Comparison of ENCODE assay signal across 11 mouse cellular contexts in the genomic region with DNA sequence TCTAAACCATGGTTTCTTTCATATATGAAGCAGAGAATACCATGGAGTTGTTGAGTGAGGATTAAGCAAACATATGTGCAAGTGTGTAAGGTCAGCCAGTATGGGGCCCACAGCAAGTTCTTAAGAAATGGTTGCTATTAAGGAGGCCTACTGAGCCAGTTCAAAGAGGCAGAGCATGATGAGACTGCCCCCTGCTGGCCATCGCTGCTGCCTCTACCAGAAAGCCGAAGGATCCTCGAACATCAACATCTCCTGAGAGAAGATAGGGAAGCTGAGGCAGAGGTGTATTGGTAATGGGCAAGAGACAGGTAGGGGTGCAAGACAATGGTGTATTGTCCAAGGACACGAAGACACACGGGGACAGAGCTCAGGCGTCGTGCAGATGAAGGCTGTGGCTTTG. TPM values are rescaled to one million over a fixed set of nuclear protein-coding genes. Genes with fewer than 3 reads are reported as not detected.
DNase-seq lines count a peak whose midpoint lies in the region; ATAC-seq lines count a peak whose summit lies in the region.
"Had no signal": no experiment of that assay in that cellular context is flagged by ENCODE, and none has a peak within 500 bp of the region (broad histone marks: within the 10 kb centered on the region; RNA-seq: fewer than 3 reads in every experiment).

No protein-coding gene starts in this region.

- no peaks in the 10 kb centered on the region for H3K36me3 ChIP-seq in kidney, embryonic 16.5 days (ENCODE audit: insufficient read depth, low read length)
- H3K36me3 ChIP-seq: embryonic facial prominence, embryonic 15.5 days; stomach, embryonic 15.5 days had no signal

- no peaks in the 10 kb centered on the region for H3K9me3 ChIP-seq in kidney, embryonic 16.5 days (ENCODE audit: low read length)
- H3K9me3 ChIP-seq: embryonic facial prominence, embryonic 15.5 days; stomach, embryonic 15.5 days had no signal

- H3K9ac ChIP-seq in kidney, embryonic 16.5 days (replicated peaks; ENCODE audit: low read length): no peak overlapping the region
- H3K9ac ChIP-seq: embryonic facial prominence, embryonic 15.5 days; stomach, embryonic 15.5 days had no signal

- H3K4me3 ChIP-seq in kidney, embryonic 16.5 days (ENCODE audit: low read length): no peak overlapping the region
- H3K4me3 ChIP-seq: embryonic facial prominence, embryonic 15.5 days; stomach, embryonic 15.5 days had no signal

- H3K4me1 ChIP-seq in kidney, embryonic 16.5 days (ENCODE audit: insufficient read depth, low read length): no peaks in the 10 kb centered on the region
- H3K4me1 ChIP-seq: embryonic facial prominence, embryonic 15.5 days; stomach, embryonic 15.5 days had no signal

- ATAC-seq in kidney, embryonic 16.5 days (ENCODE audit: low FRiP score, low TSS enrichment): no peak

- 20% methylated on average over 7 of the region's 7 CpGs for WGBS in kidney, embryonic 16.5 days

- H3K27ac ChIP-seq in kidney, embryonic 16.5 days (ENCODE audit: low read length): no peak overlapping the region
- H3K27ac ChIP-seq: embryonic facial prominence, embryonic 15.5 days; stomach, embryonic 15.5 days had no signal

- peak; percentile 58 for DNase-seq in kidney, adult 18-20 months
- DNase-seq in MN1 (ENCODE audit: low spot score): peak; percentile 57
- DNase-seq in cerebellum, adult 9-10 months: peak; percentile 63
- DNase-seq in gastrocnemius, adult 8-10 months (ENCODE audit: low spot score in 2 of 2): peak; percentile 28 to 50
- DNase-seq in left cerebral cortex, postnatal 14 days (ENCODE audit: low spot score in 2 of 2): peak; percentile 44 to 66
- DNase-seq in right cerebral cortex, adult 18-20 months: peak; percentile 17
- no peak for DNase-seq in yolk sac, embryonic 10.5 days (ENCODE audit: low spot score)

- no peak overlapping the region for H3K4me2 ChIP-seq in kidney, embryonic 16.5 days (replicated peaks; ENCODE audit: low read depth, low read length)
- H3K4me2 ChIP-seq: embryonic facial prominence, embryonic 15.5 days; stomach, embryonic 15.5 days had no signal

- no peaks in the 10 kb centered on the region for H3K27me3 ChIP-seq in kidney, embryonic 16.5 days (ENCODE audit: insufficient read depth, low read length)
- H3K27me3 ChIP-seq: embryonic facial prominence, embryonic 15.5 days; stomach, embryonic 15.5 days had no signal

- intact Hi-C loops in left cerebral cortex, postnatal 14 days (cut with DNase I): loop anchor here (2.0 kb wide), 1 partner anchor 129 kb away; no protein-coding TSS in a partner anchor

RNA-seq across cellular contexts. Expression of a gene that starts 12.1 kb away (rescaled TPM):
- 23.9 and 26.1 TPM in 2 replicates for polyA plus RNA-seq in kidney, embryonic 16.5 days (2015; fragmentation: Nextera tagmentation; extraction: Ambion mirVana)
- 10 to 100 TPM in 1 of 4 experiments, 1 to 10 TPM in 3; 5.6 to 11.4 (median 7.0) TPM for total RNA-seq in gastrocnemius, adult 8-10 months (2022)
- under 1 TPM in 1 of 2 experiments, not detected in 1; 0.74 TPM for total RNA-seq in left cerebral cortex, postnatal 14 days (2021)

RNA-seq across cellular contexts. Expression of a gene that starts 14.5 kb away (rescaled TPM):
- 0.05 and 0.08 TPM in 2 replicates for polyA plus RNA-seq in kidney, embryonic 16.5 days (2015; fragmentation: Nextera tagmentation; extraction: Ambion mirVana)
- total RNA-seq in gastrocnemius, adult 8-10 months (2022): under 1 TPM; 0.39 to 0.88 (median 0.65) TPM
- total RNA-seq in left cerebral cortex, postnatal 14 days (2021): under 1 TPM; 0.21 to 0.24 TPM
- polyA plus RNA-seq: liver, embryonic 16.5 days had no signal

RNA-seq across cellular contexts. Expression of a gene that starts 46.4 kb away (rescaled TPM):
- 2.6 and 3.5 TPM in 2 replicates for polyA plus RNA-seq in kidney, embryonic 16.5 days (2015; fragmentation: Nextera tagmentation; extraction: Ambion mirVana)
- 1 to 10 TPM; 3.0 to 6.3 (median 4.2) TPM for total RNA-seq in gastrocnemius, adult 8-10 months (2022)
- total RNA-seq in left cerebral cortex, postnatal 14 days (2021): 10 to 100 TPM; 37.1 to 37.4 TPM

Comparison
In these comparisons a context has a peak if more than half of its experiments do, and no peak if none do; other contexts are left out.
1. RNA of a gene that starts 46.4 kb away (total RNA-seq): 37.1 to 37.4 TPM in left cerebral cortex, postnatal 14 days; 3.0 to 6.3 TPM in gastrocnemius, adult 8-10 months; every median in the first group is over 4 times any median in the second.